Mouse (Mus musculus): Measurements from ENCODE around the gene Tmem248. TPM values are rescaled to one million over a fixed set of nuclear protein-coding genes. Genes with fewer than 3 reads are reported as not detected.

Gene Tmem248
- polyA plus RNA-seq, 1 experiment from 2014 or later, result 37.1 TPM

GRCm38 (mm10) chr5:130193760-130194159 is 23.1 kb upstream of the Tmem248 start:
- no peak overlapping the region for H3K9ac ChIP-seq (replicated peaks; ENCODE audit: low read length)
- no peak overlapping the region for H3K27ac ChIP-seq (replicated peaks; ENCODE audit: low read depth, low read length)
- no peak overlapping the region for H3K4me2 ChIP-seq (ENCODE audit: low read depth, low read length)
- no peak for DNase-seq (ENCODE audit: low spot score)
- no peak overlapping the region for H3K4me3 ChIP-seq (ENCODE audit: low read depth, low read length)
- no peaks in the 10 kb centered on the region for H3K4me1 ChIP-seq (ENCODE audit: control insufficient read depth, insufficient read depth, low read length)
- no peak for ATAC-seq (replicated peaks; ENCODE audit: insufficient number of reproducible peaks, low FRiP score, low TSS enrichment, low read depth)
- no peaks in the 10 kb centered on the region for H3K9me3 ChIP-seq (replicated peaks; ENCODE audit: control insufficient read depth, low read length)
- H3K36me3 ChIP-seq (replicated peaks; ENCODE audit: control insufficient read depth, insufficient read depth, low read depth, low read length), result no peaks in the 10 kb centered on the region; the same call in none of the 2 replicates
- no peaks in the 10 kb centered on the region for H3K27me3 ChIP-seq (ENCODE audit: control insufficient read depth, insufficient read depth, low read length)
- 80% methylated on average over 3 of the region's 3 CpGs for WGBS

- H3K36me3 ChIP-seq (replicated peaks; ENCODE audit: control insufficient read depth, insufficient read depth, low read depth, low read length), result no peaks in the 10 kb centered on the region; the same call in none of the 2 replicates
- ATAC-seq (replicated peaks; ENCODE audit: insufficient number of reproducible peaks, low FRiP score, low TSS enrichment, low read depth), result no peak
These were observed 20.6 kb upstream of the Tmem248 start for GRCm38 (mm10) chr5:130196307-130196706.

GRCm38 (mm10) chr5:130197454-130197853 is 19.4 kb upstream of the Tmem248 start:
- Histone ChIP-seq H3K27me3 (ENCODE audit: control insufficient read depth, insufficient read depth, low read length) (no peaks in the 10 kb centered on the region), H3K27ac (replicated peaks; ENCODE audit: low read depth, low read length) (no peak overlapping the region), H3K4me2 (ENCODE audit: low read depth, low read length) (no peak overlapping the region), H3K9ac (replicated peaks; ENCODE audit: low read length) (no peak overlapping the region), H3K36me3 (replicated peaks; ENCODE audit: control insufficient read depth, insufficient read depth, low read depth, low read length) (no peaks in the 10 kb centered on the region; the same call in none of the 2 replicates), H3K9me3 (replicated peaks; ENCODE audit: control insufficient read depth, low read length) (no peaks in the 10 kb centered on the region), H3K4me1 (ENCODE audit: control insufficient read depth, insufficient read depth, low read length) (no peaks in the 10 kb centered on the region), H3K4me3 (ENCODE audit: low read depth, low read length) (no peak overlapping the region)
- no peak for DNase-seq (ENCODE audit: low spot score)
- no peak for ATAC-seq (replicated peaks; ENCODE audit: insufficient number of reproducible peaks, low FRiP score, low TSS enrichment, low read depth)
- WGBS, result 84% methylated on average over 3 of the region's 3 CpGs

More at GRCm38 (mm10) chr5:130196307-130196706, 20.6 kb upstream of the Tmem248 start:
- Histone ChIP-seq H3K4me2 (ENCODE audit: low read depth, low read length) (no peak overlapping the region), H3K9ac (replicated peaks; ENCODE audit: low read length) (no peak overlapping the region), H3K4me3 (ENCODE audit: low read depth, low read length) (no peak overlapping the region), H3K27me3 (ENCODE audit: control insufficient read depth, insufficient read depth, low read length) (no peaks in the 10 kb centered on the region), H3K4me1 (ENCODE audit: control insufficient read depth, insufficient read depth, low read length) (no peaks in the 10 kb centered on the region), H3K27ac (replicated peaks; ENCODE audit: low read depth, low read length) (no peak overlapping the region), H3K9me3 (replicated peaks; ENCODE audit: control insufficient read depth, low read length) (no peaks in the 10 kb centered on the region)
- no peak for DNase-seq (ENCODE audit: low spot score)
- 87% methylated on average over 1 of the region's 1 CpGs for WGBS

GRCm38 (mm10) chr5:130197981-130198380 is 18.9 kb upstream of the Tmem248 start:
- H3K36me3 ChIP-seq (replicated peaks; ENCODE audit: control insufficient read depth, insufficient read depth, low read depth, low read length), result no peaks in the 10 kb centered on the region; the same call in none of the 2 replicates
- H3K27ac ChIP-seq (replicated peaks; ENCODE audit: low read depth, low read length), result no peak overlapping the region
- no peak overlapping the region for H3K4me2 ChIP-seq (ENCODE audit: low read depth, low read length)
- WGBS, result 92% methylated on average over 7 of the region's 7 CpGs
- ATAC-seq (replicated peaks; ENCODE audit: insufficient number of reproducible peaks, low FRiP score, low TSS enrichment, low read depth), result no peak
- no peaks in the 10 kb centered on the region for H3K27me3 ChIP-seq (ENCODE audit: control insufficient read depth, insufficient read depth, low read length)
- no peak overlapping the region for H3K9ac ChIP-seq (replicated peaks; ENCODE audit: low read length)
- H3K4me3 ChIP-seq (ENCODE audit: low read depth, low read length), result no peak overlapping the region
- H3K4me1 ChIP-seq (ENCODE audit: control insufficient read depth, insufficient read depth, low read length), result no peaks in the 10 kb centered on the region
- H3K9me3 ChIP-seq (replicated peaks; ENCODE audit: control insufficient read depth, low read length), result no peaks in the 10 kb centered on the region
- DNase-seq (ENCODE audit: low spot score), result no peak

- H3K4me3 ChIP-seq (ENCODE audit: low read depth, low read length), result no peak overlapping the region
- H3K27ac ChIP-seq (replicated peaks; ENCODE audit: low read depth, low read length), result no peak overlapping the region
- no peaks in the 10 kb centered on the region for H3K4me1 ChIP-seq (ENCODE audit: control insufficient read depth, insufficient read depth, low read length)
- no peak for DNase-seq (ENCODE audit: low spot score)
- 86% methylated on average over 10 of the region's 10 CpGs for WGBS
- H3K9ac ChIP-seq (replicated peaks; ENCODE audit: low read length), result no peak overlapping the region
- H3K27me3 ChIP-seq (ENCODE audit: control insufficient read depth, insufficient read depth, low read length), result no peaks in the 10 kb centered on the region
- H3K36me3 ChIP-seq (replicated peaks; ENCODE audit: control insufficient read depth, insufficient read depth, low read depth, low read length), result no peaks in the 10 kb centered on the region; the same call in none of the 2 replicates
- H3K4me2 ChIP-seq (ENCODE audit: low read depth, low read length), result no peak overlapping the region
- ATAC-seq (replicated peaks; ENCODE audit: insufficient number of reproducible peaks, low FRiP score, low TSS enrichment, low read depth), result no peak
- H3K9me3 ChIP-seq (replicated peaks; ENCODE audit: control insufficient read depth, low read length), result no peaks in the 10 kb centered on the region
These were observed 16.4 kb upstream of the Tmem248 start for GRCm38 (mm10) chr5:130200233-130201029.

- no peak for ATAC-seq (replicated peaks; ENCODE audit: insufficient number of reproducible peaks, low FRiP score, low TSS enrichment, low read depth)
These were observed 12.9 kb upstream of the Tmem248 start for GRCm38 (mm10) chr5:130203948-130204347.

GRCm38 (mm10) chr5:130204560-130204959 is 12.3 kb upstream of the Tmem248 start:
- Histone ChIP-seq H3K9me3 (replicated peaks; ENCODE audit: control insufficient read depth, low read length) (no peaks in the 10 kb centered on the region), H3K4me1 (ENCODE audit: control insufficient read depth, insufficient read depth, low read length) (no peaks in the 10 kb centered on the region), H3K9ac (replicated peaks; ENCODE audit: low read length) (no peak overlapping the region), H3K36me3 (replicated peaks; ENCODE audit: control insufficient read depth, insufficient read depth, low read depth, low read length) (peaks cover 3% of the 10 kb centered on the region), H3K27me3 (ENCODE audit: control insufficient read depth, insufficient read depth, low read length) (no peaks in the 10 kb centered on the region), H3K4me2 (ENCODE audit: low read depth, low read length) (no peak overlapping the region), H3K27ac (replicated peaks; ENCODE audit: low read depth, low read length) (no peak overlapping the region), H3K4me3 (ENCODE audit: low read depth, low read length) (no peak overlapping the region)
- DNase-seq (ENCODE audit: low spot score) (no peak), ATAC-seq (replicated peaks; ENCODE audit: insufficient number of reproducible peaks, low FRiP score, low TSS enrichment, low read depth) (no peak)
- 87% methylated on average over 6 of the region's 6 CpGs for WGBS

More at GRCm38 (mm10) chr5:130203948-130204347, 12.9 kb upstream of the Tmem248 start:
- Histone ChIP-seq H3K9ac (replicated peaks; ENCODE audit: low read length) (no peak overlapping the region), H3K27ac (replicated peaks; ENCODE audit: low read depth, low read length) (no peak overlapping the region), H3K4me2 (ENCODE audit: low read depth, low read length) (no peak overlapping the region), H3K9me3 (replicated peaks; ENCODE audit: control insufficient read depth, low read length) (no peaks in the 10 kb centered on the region), H3K4me3 (ENCODE audit: low read depth, low read length) (no peak overlapping the region), H3K36me3 (replicated peaks; ENCODE audit: control insufficient read depth, insufficient read depth, low read depth, low read length) (peaks cover 1% of the 10 kb centered on the region), H3K27me3 (ENCODE audit: control insufficient read depth, insufficient read depth, low read length) (no peaks in the 10 kb centered on the region), H3K4me1 (ENCODE audit: control insufficient read depth, insufficient read depth, low read length) (no peaks in the 10 kb centered on the region)
- no peak for DNase-seq (ENCODE audit: low spot score)
- 85% methylated on average over 4 of the region's 4 CpGs for WGBS

- Histone ChIP-seq H3K9ac (replicated peaks; ENCODE audit: low read length) (no peak overlapping the region), H3K9me3 (replicated peaks; ENCODE audit: control insufficient read depth, low read length) (no peaks in the 10 kb centered on the region), H3K4me1 (ENCODE audit: control insufficient read depth, insufficient read depth, low read length) (no peaks in the 10 kb centered on the region), H3K4me2 (ENCODE audit: low read depth, low read length) (no peak overlapping the region), H3K27me3 (ENCODE audit: control insufficient read depth, insufficient read depth, low read length) (no peaks in the 10 kb centered on the region), H3K27ac (replicated peaks; ENCODE audit: low read depth, low read length) (no peak overlapping the region), H3K4me3 (ENCODE audit: low read depth, low read length) (no peak overlapping the region), H3K36me3 (replicated peaks; ENCODE audit: control insufficient read depth, insufficient read depth, low read depth, low read length) (peaks cover 9% of the 10 kb centered on the region)
- 90% methylated on average over 3 of the region's 3 CpGs for WGBS
- ATAC-seq (replicated peaks; ENCODE audit: insufficient number of reproducible peaks, low FRiP score, low TSS enrichment, low read depth) (no peak), DNase-seq (ENCODE audit: low spot score) (no peak)
These were observed 11.3 kb upstream of the Tmem248 start for GRCm38 (mm10) chr5:130205441-130206023.

Measured in embryonic facial prominence, embryonic 11.5 days (tissue).